Mouse (Mus musculus): ENCODE measurements around the gene Calhm1.
A peak's percentile ranks its signal among the peaks of the same experiment; 100 is the strongest.

Gene Calhm1

GRCm38 (mm10) chr19:47144154-47144553 is at the start of gene Calhm1:
TSS of gene Calhm1 (minus strand) at chr19:47144254.
- no peak for DNase-seq (ENCODE audit: low read depth, low spot score)

GRCm38 (mm10) chr19:47192158-47192557 is 48.1 kb upstream of the Calhm1 start:
- no peak for DNase-seq (ENCODE audit: low read depth, low spot score)

GRCm38 (mm10) chr19:47188515-47189128 is 44.6 kb upstream of the Calhm1 start:
- no peak for DNase-seq (ENCODE audit: low read depth, low spot score)

GRCm38 (mm10) chr19:47186514-47187275 is 42.6 kb upstream of the Calhm1 start:
- DNase-seq (ENCODE audit: low read depth, low spot score) = no peak

- no peak for DNase-seq (ENCODE audit: low read depth, low spot score)
Measured at GRCm38 (mm10) chr19:47184736-47185135, 40.7 kb upstream of the Calhm1 start.

- no peak for DNase-seq (ENCODE audit: low read depth, low spot score)
Measured at GRCm38 (mm10) chr19:47184221-47184620, 40.2 kb upstream of the Calhm1 start.

GRCm38 (mm10) chr19:47180011-47180410 is 36.0 kb upstream of the Calhm1 start:
- no peak for DNase-seq (ENCODE audit: low read depth, low spot score)

GRCm38 (mm10) chr19:47179272-47179809 is 35.3 kb upstream of the Calhm1 start:
- DNase-seq (ENCODE audit: low read depth, low spot score) = no peak

- no peak for DNase-seq (ENCODE audit: low read depth, low spot score)
Measured at GRCm38 (mm10) chr19:47178431-47179271, 34.6 kb upstream of the Calhm1 start, which contains the start of gene Neurl1a. TSS of gene Neurl1a (plus strand) at chr19:47178820.

- DNase-seq (ENCODE audit: low read depth, low spot score) = no peak
Measured at GRCm38 (mm10) chr19:47178001-47178400, 33.9 kb upstream of the Calhm1 start.

- DNase-seq (ENCODE audit: low read depth, low spot score) = no peak
Measured at GRCm38 (mm10) chr19:47176916-47177505, 33.0 kb upstream of the Calhm1 start.

- peak; percentile 61 for DNase-seq (ENCODE audit: low read depth, low spot score)
Measured at GRCm38 (mm10) chr19:47175472-47175871, 31.4 kb upstream of the Calhm1 start.

- peak; percentile 55 for DNase-seq (ENCODE audit: low read depth, low spot score)
Measured at GRCm38 (mm10) chr19:47174515-47174914, 30.5 kb upstream of the Calhm1 start.

GRCm38 (mm10) chr19:47168793-47169412 is 24.8 kb upstream of the Calhm1 start:
- DNase-seq (ENCODE audit: low read depth, low spot score) = peak; percentile 89

- DNase-seq (ENCODE audit: low read depth, low spot score) = peak; percentile 83
Measured at GRCm38 (mm10) chr19:47168223-47168622, 24.2 kb upstream of the Calhm1 start.

- no peak for DNase-seq (ENCODE audit: low read depth, low spot score)
Measured at GRCm38 (mm10) chr19:47167617-47168214, 23.7 kb upstream of the Calhm1 start.

GRCm38 (mm10) chr19:47166758-47167157 is 22.7 kb upstream of the Calhm1 start:
- no peak for DNase-seq (ENCODE audit: low read depth, low spot score)

- DNase-seq (ENCODE audit: low read depth, low spot score) = no peak
Measured at GRCm38 (mm10) chr19:47163176-47163744, 19.2 kb upstream of the Calhm1 start.

GRCm38 (mm10) chr19:47161669-47162068 is 17.6 kb upstream of the Calhm1 start:
- no peak for DNase-seq (ENCODE audit: low read depth, low spot score)

- DNase-seq (ENCODE audit: low read depth, low spot score) = no peak
Measured at GRCm38 (mm10) chr19:47157664-47158063, 13.6 kb upstream of the Calhm1 start, which contains the start of gene Calhm3. TSS of gene Calhm3 (minus strand) at chr19:47157764.

All from A20 (cell line).